Mouse (Mus musculus) spleen, adult 12 weeks (tissue): ENCODE measurements around the gene E130114P18Rik.

ENCODE experiments used
- DNase-seq: peaks from one replicate; pipeline ENCODE4 v3.0.0; 2022; ENCODE audit warnings: low spot score

E130114P18Rik gene

DNA sequence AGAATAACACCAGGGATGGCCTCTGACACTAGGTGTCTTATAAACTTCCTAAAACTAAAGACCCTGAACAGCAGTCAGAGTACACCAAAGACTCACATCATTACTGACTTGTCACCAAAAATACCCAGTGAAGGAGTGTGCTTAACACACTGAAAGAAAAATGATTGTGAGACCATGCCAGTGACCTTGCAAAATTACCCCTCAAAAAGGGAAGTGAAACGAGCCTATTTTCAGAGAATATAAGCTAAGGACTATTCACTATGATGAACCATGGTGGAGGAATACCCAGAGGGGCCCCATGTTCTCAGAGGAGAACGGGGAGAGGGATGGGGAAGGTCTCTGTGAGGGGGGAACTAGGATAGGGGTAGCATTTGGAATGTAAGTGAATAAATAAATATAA is 245.8 kb downstream of the E130114P18Rik start:
- no peak for DNase-seq

DNA sequence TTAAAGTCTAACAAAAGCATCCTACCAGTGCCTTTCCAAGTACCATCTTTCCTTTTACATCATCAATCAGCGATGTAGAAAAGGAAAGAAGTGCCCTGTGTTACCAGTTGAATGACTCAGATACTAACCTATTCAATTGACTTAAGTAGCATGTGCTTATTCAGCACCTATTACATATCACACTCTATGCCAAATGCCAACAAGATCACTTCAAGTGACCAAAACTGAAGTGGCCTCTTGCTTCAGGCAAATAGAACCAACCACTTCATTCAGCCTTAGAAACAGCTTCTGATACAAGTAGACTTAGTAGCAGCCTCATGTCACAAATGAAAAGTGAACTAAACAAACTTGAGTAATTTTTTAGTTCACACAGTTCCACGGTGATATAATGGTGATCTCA is 249.4 kb downstream of the E130114P18Rik start:
- no peak for DNase-seq
